Mouse (Mus musculus) heart, postnatal 10 days (tissue): ENCODE data around the gene Pik3r6. TPM values are rescaled to one million over a fixed set of nuclear protein-coding genes. Genes with fewer than 3 reads are reported as not detected.
A peak's percentile ranks its signal among the peaks of the same experiment; 100 is the strongest.

Experiments
- DNase-seq, 2 experiments: peaks; one replicate each; pipeline ENCODE4 v3.0.0; 2021
- intact Hi-C: fragments of 180-260 bp; cut with DNase I; formaldehyde crosslinking; loops from one replicate; pipeline ENCODE4 v1.15.1; 2025
- total RNA-seq, 2 experiments: library from RNA; stranded (reverse); gene quantifications; 2 replicates each; pipeline ENCODE4 v1.2.3; 2021

Gene Pik3r6
- total RNA-seq, 2 experiments from 2014 or later: 7.4 to 9.6 TPM

DNA sequence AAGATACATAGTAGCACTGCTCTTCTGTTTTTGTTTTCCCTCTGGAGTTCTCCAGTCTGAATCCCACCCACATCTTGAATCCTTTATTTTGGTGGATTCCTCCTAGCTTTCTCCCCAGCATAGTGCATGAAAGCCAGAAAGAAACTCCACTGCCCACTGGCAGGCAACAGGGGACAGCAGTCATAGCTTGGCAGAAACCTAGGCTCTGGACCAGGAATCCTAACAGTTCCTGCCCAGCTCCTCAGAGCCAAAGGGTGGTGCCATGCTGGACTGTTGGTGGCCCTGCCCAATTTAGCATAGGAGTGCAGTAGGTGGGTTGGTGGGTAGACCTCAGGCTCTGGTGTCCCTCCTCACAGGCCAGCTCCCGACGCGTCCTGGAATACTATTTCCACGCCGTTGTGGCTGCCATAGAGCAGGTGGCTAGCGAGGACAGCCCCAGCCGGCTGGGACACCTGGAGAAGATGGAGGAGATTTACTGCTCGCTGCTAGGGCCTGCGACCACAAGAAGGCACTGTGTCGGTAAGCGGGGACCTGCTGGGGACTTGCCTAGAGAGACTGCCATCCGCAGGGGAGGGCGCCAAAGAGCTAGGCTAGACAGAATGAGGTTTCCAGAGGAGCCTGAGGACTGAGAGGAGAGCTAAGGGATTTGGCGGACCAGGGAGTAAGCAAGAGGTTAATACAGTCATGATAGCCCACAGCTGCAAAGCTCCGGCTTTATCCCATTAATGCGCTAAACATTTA is 28.4 kb downstream of the Pik3r6 start:
- DNase-seq: peak; percentile 74 to 78
- intact Hi-C loops: no loop called here

- intact Hi-C loops: no loop called here
- DNase-seq: no peak
Measured at GRCm38 (mm10) chr11:68531941-68532535, 29.2 kb downstream of the Pik3r6 start.

- DNase-seq: peak in 1 of 2 experiments; percentile 32
Measured at GRCm38 (mm10) chr11:68532773-68533172, 30.0 kb downstream of the Pik3r6 start.

GRCm38 (mm10) chr11:68533971-68534475 is 31.2 kb downstream of the Pik3r6 start:
- intact Hi-C loops: no loop called here
- no peak for DNase-seq

More at GRCm38 (mm10) chr11:68532773-68533172, 30.0 kb downstream of the Pik3r6 start:
- intact Hi-C loops: no loop called here

DNA sequence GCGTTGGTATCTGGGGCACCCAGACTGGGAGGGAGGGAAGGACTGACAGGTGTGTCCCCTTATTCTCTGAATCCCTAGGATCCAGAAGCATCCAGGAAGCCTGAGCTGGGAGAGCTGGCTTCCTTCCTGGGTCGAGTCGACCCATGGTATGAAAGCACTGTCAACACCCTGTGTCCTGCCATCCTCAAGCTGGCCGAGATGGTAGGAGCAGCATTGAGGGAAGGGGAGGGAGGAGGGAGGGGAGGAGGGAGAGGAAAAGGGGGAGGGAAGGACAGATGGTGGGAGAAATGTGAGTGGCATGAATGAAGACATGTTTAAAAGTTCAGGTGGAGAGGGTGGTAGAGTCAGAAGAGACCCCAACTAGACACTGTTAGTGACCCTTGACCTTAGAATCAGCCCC is 33.2 kb downstream of the Pik3r6 start:
- intact Hi-C loops: no loop called here
- DNase-seq: no peak

DNA sequence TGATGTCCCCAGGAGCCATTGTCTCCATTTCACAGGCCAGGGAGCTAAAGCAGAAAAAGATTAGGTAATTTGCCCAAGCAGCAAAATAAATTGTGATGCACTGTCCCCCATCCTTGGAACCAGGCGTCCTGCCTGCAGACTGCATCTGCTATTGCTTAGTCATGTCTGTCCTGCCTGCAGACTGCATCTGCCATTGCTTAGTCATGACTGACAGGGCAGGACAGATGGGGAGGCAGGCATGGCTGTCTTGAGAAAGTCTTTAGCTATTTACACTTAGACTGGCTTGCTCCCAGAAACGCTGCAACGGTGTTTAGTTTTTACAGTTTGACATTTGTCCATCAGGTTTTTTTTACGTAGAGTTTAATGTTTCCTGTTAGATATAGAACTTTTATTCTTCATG is 33.6 kb downstream of the Pik3r6 start:
- intact Hi-C loops: no loop called here
- DNase-seq: peak in 1 of 2 experiments; percentile 25

GRCm38 (mm10) chr11:68539621-68540020 is 36.8 kb downstream of the Pik3r6 start:
- intact Hi-C loops: loop anchor here (5.0 kb wide), 1 partner anchor 338 kb away; no protein-coding TSS in a partner anchor
- DNase-seq: no peak

DNA sequence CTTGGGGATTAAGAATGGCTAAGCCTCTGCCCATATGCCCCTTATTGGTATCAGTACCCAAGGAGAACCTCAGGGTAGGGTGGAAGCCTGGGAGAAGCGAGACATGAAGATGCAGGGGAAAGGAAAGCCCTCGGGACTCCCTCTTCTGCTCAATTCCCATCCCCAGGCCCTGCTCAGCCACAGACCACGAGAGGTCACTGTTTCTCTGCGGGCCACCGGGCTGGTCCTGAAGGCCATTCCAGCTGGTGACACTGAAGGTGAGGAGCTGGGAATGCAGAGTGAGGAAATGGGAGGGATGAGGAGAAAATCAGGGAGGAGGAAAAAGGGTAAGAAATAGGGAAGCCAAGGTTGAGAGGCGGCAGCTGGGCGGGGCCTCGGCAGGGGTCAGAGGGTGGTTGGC is 41.7 kb downstream of the Pik3r6 start:
- intact Hi-C loops: loop anchor here (2.0 to 5.0 kb wide), 2 partner anchors 60 to 333 kb away; no protein-coding TSS in a partner anchor

GRCm38 (mm10) chr11:68545172-68545571 is 42.4 kb downstream of the Pik3r6 start:
- no peak for DNase-seq
- intact Hi-C loops: loop anchor here (2.0 kb wide), 1 partner anchor 60 kb away; no protein-coding TSS in a partner anchor

More for the DNA sequence above, 41.7 kb downstream of the Pik3r6 start:
- peak; percentile 70 to 75 for DNase-seq

DNA sequence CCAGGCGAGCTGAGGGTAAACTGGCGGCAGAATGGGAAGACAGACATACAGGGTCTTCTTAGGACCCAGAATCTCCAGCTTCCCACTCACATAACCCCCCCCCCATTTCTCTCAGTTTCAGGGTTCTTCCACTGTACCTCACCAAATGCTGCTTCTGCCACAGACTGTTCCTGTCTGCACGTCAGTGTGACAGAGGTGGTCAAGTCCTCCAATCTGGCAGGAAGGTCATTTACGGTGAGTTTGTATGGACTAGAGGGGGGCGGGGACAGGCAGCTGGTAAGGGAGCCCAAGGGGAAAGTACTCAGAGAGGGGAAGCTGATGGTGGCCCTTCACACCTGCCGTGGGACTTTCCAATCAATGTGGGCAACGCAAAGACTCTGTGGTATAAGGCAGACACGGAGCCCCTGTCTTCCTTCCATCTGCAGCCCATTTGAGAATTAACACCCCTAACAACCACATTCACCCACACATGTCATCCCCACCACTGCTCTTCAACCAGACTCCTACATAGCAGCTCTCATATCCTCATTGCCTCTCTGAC is 42.9 kb downstream of the Pik3r6 start:
- DNase-seq: no peak

DNA sequence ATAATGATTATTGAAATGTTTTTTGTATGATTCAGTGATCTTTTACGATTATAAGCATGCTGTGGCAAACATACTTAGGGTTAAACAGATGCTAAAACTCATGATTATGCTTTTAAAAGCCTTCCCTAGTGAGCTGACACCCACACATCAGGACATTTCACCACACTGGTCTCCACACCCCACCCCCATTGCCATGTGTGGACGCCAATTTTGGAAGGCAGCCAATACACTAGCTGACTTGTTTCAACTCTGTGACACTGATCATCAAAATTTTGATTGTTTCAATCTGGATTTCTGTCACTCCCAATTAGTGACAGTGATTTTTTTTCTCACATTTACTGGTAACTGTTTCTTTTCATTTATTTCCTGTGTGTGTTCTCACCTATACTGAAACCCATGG is 44.7 kb downstream of the Pik3r6 start:
- no peak for DNase-seq
- intact Hi-C loops: no loop called here

More for the DNA sequence above, 42.9 kb downstream of the Pik3r6 start:
- intact Hi-C loops: loop anchor here (2.0 kb wide), 1 partner anchor 61 kb away; no protein-coding TSS in a partner anchor

DNA sequence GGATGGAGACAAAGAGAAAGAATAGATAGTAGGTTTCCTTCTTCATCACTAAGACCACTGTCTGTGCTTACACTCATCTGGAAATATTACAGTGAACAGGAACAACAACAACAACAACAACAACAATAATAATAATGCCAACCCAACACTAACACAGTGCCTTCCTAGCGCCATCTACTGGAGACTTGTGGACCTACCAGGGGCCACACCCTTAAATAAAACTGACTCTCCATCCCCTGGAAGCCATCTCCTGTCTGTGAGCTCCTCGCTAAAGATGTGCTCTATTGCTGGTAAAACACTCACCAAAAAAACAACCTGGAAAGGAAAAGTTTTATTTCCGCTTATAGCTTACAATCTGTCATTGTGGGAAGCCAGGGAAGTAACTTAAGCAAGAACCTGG is 46.8 kb downstream of the Pik3r6 start:
- no peak for DNase-seq
- intact Hi-C loops: no loop called here

DNA sequence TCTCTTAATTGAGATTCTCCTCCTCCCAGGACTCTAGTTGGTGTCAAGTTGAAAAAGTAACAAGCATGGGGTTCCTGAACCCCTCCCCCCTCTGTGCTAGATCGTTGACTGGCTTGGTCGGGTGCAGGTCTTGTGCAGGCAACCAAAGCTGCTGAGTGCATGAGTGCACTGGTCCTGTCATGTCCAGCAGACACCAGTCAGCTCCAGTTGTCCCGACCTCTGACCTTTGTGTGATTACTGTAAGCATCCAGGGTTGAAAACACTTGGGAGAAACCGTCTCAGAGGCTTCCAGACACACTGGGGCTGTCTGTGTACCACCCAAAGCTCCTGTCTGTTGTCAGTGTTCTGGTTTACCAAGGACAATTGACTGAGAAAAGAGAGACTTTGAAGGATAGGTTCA is 47.5 kb downstream of the Pik3r6 start:
- DNase-seq: no peak
- intact Hi-C loops: no loop called here

DNA sequence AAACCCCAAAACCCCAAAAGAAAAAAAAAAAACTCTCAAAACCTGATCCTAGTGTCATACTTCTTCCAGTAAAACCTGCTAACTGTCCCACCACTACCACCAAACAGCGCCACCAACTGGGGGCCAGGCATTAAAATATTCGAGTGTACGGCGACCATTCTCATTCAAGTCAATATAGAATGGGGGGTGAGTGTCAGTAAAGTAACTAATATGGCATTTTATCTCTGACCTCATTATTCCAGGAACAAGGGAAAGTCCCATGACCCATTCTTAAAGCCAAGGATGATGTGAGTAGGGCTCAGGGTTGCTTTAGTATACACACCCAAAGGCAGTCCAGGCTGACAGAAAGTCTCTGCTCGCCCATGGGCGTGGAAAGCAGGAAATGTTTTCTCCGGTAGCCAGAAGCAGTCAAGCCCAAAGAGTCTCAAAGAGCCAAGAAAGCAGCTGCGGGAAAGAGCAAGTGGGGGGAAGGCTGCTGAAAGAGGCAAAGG is 51.2 kb downstream of the Pik3r6 start:
- peak; percentile 73 to 80 for DNase-seq

DNA sequence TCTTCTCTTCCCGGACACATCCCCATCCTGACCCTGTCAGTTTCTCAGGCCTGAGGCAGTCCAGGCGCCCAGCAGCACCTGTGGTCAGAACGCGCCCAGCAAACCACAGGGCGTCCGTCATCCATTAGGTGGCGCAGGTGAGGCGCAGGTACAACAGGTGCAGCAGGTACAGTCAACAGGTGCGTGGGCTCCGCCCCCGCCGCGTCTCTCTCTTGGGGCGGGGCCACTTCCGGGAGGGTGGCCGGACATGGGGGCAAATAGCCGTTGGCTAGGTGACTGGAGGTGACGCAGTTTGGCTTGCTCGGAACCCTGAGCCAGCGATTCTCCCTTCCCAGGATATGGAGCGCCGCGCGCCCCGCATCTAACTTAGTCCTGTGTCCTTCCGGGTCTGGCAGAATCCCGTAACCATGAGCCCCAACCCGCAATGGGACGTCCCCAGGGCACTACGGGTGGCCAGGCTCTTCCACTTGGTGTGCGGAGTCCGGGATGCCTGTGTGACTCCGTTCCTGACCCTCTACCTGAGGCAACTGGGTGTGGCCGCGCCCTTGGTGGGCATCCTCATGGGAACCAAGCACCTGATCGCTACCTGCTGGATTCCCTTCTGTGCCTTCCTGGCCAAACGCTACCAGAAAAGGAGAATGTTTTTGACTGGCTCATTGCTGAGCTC is 53.2 kb downstream of the Pik3r6 start, which contains the start of gene Mfsd6l:
Mfsd6l (plus strand) TSS at position 269 of the 667 bp plus-strand sequence.
- intact Hi-C loops: no loop called here
- DNase-seq: no peak

More for the DNA sequence above, 51.2 kb downstream of the Pik3r6 start:
- intact Hi-C loops: no loop called here

GRCm38 (mm10) chr11:68559546-68559945 is 56.7 kb downstream of the Pik3r6 start:
- intact Hi-C loops: no loop called here
- no peak for DNase-seq

DNA sequence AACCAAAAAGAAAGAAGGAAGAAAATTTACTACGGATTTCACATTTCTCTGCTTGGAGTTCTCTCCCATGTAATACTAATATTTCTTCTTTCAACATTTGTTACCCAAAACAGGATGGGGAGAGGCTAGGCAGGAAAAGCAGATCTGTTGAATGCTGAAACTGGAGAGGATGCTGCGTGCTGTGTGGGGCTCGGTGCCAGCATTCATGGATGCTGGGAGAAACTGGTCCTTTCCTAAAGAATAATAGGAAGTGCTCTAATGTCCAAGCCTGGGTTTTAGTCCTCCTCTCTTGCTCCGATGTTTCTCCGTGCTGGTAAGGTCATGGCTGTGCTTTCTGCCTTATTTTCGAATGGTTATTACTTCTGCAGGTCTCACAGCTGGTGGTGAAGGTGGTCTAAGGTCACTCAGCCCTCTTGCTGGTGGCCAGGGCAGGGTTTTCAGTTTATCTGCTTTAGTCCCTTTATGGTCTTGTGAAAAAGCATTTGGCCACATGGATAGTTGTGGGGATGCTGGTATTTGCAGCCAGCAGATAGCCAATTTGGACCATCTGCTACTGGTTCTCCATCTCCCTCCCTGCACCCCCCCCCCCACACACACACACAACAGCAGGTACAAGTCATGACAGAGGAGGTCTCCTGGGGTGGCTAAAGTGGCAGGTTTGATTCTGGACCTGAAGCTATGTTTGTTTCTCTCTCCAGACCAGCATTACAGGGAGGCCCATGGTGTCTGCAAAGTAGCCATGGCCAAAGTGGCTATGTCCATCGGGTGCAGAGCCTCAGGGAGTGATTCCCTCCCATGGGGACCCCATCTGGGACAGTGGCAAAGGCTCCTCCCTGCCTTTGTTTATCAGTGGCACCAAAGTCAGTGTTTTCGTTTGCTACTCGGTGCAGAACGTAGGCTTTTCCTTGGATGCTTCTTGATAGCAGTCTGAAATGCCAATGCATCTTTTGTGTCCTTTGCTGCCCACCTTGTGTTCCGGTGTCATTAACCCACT is 59.4 kb downstream of the Pik3r6 start:
- peak; percentile 39 to 48 for DNase-seq
- intact Hi-C loops: loop anchor here (10.0 kb wide), 1 partner anchor 313 kb away; the partner anchor contains the start of gene Ndel1

DNA sequence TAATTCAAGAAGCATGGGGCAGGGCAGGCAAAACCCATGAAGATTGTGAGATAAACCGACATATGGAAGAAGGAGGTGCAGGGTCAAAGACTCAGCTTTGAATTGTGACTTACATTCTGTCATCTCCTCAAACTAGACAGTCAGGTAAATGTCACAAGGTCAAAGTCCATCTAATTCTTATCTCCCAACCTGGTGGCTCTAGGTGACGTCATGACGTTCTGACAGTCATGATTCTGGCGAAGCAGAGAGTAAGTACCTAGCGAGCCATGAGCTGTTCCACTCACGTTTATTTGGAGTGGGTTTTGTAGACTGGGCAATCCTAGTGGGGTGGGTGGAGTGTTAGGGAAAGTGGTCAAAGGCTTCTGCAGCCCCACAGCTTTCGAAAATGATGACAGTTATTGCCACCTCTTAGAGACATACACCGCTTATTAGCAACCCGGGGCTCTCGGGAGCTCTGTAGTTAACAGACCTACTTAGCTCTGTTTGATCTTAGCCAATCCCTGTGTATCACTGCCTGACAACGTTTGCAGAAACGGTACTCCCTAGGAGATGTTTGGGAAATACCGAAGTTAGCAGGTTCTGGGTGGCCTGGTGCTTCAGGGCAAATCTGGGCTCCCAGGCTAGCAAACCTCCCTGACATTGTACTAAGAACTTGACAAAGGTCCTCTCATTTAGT is 61.7 kb downstream of the Pik3r6 start:
- no peak for DNase-seq
- intact Hi-C loops: loop anchor here (5.0 to 10.0 kb wide), 2 partner anchors 163 to 310 kb away; partner anchors contain the start of gene Ndel1
